Mouse (Mus musculus): ENCODE results near the gene Vwa7. TPM values are rescaled to one million over a fixed set of nuclear protein-coding genes. Genes with fewer than 3 reads are reported as not detected.
A peak's percentile ranks its signal among the peaks of the same experiment; 100 is the strongest.

Gene Vwa7
- polyA plus RNA-seq, 2 experiments from 2014 or later, result 0.12 to 0.14 TPM

DNA sequence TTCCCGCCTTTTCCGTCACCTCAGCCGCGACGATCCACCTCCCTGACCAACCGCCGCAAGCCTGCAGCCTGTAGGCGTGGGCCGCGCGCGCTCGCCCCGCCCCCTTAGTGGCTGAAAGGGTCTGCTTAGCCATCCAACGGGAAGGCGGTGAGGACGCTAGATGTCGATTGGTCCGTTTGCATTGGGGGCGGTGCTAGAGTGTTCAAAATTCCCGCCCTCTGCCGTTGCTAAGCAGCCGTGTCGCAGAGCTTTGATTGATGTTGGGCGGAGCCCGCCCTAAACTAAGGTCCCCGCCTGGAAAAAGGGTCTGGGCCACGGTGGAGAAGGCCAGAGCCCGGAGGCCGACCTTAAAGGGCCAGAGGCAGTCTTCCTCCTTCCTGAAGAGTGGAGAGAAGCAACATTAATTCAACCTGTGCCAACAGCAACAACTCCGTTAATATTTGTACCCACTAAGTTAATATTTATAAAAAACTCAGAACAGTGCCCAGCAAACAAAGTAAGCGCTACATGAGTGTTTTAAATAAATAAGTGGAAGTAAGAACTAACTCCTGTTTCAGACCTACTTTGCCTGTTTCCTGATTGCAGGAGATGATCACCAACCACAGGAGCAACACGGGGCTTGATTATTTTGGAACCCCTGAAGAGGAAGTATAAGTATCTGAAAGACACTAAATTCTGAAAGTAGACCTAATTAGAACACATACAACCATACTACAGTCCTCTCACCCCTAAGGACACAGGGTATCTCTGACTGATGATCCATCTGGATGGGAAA is 30.5 kb downstream of the Vwa7 start, which contains the start of gene Msh5:
Msh5 (minus strand) TSS at position 65 of the 775 bp plus-strand sequence.
- ATAC-seq, result peak; percentile 87

- no peak for ATAC-seq
Observed at GRCm38 (mm10) chr17:35047688-35048087, 31.3 kb downstream of the Vwa7 start.

DNA sequence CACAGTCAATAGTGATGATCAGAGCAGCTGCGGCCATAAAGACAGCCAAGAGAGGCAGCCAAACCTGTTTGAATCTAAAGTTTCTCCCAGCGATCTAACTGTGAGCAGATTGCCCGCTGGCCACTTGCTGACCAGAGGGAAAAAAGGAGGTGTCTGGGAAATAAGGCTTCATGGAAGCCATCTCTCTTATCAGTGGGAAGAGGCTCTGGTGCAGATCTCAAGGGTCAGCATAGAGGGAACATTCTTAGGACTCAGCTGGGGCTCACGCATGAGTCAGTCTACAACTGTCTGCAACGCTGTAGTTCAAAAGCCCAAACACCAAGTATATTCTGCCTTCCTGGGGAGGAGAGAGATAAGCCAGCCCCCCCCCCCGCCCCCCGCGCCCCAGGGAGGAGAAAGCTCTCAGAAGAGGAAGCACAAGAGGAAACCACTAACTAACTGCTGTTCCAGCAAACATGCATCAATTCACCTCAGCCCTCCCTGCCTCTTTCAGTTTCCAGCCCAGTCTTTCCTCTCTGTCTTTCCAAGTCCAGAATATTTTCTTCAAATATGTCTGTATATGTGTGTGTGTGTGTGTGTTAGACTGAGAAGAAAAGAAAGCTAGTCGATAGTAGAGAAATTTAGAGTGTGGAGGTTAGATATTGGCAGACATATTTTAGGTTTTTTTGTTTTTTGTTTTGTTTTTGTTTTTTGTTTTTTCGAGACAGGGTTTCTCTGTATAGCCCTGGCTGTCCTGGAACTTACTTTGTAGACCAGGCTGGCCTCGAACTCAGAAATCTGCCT is 32.0 kb downstream of the Vwa7 start:
- peak; percentile 11 for ATAC-seq

DNA sequence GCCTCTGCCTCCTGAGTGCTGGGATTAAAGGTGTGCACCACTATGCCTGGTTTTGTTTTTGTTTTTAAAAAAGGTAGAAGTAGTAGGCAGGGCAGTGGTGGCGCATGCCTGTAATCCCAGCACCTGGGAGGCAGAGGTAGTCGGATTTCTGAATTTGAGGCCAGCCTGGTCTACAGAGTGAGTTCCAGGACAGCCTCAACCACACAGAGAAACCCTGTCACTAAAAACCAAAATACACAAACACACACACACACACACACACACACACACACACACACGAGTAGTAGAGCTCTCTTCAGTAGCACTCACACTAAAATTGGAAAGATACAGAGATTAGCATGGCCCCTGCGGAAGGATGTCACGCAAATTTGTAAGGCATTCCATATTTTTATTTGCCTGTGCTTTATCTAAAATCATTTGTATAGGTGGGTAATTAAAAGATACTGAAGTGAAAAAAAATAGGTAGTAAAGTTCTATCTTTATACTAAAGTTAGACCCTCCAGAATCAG is 32.6 kb downstream of the Vwa7 start:
- no peak for ATAC-seq

GRCm38 (mm10) chr17:35049561-35050016 is 33.2 kb downstream of the Vwa7 start, which contains the start of gene Clic1:
TSS of gene Clic1 (plus strand) at chr17:35049966.
- no peak for ATAC-seq

GRCm38 (mm10) chr17:35050126-35050750 is 33.9 kb downstream of the Vwa7 start:
- no peak for ATAC-seq

- ATAC-seq, result peak; percentile 88
Observed at GRCm38 (mm10) chr17:35051156-35052086, 35.0 kb downstream of the Vwa7 start.

DNA sequence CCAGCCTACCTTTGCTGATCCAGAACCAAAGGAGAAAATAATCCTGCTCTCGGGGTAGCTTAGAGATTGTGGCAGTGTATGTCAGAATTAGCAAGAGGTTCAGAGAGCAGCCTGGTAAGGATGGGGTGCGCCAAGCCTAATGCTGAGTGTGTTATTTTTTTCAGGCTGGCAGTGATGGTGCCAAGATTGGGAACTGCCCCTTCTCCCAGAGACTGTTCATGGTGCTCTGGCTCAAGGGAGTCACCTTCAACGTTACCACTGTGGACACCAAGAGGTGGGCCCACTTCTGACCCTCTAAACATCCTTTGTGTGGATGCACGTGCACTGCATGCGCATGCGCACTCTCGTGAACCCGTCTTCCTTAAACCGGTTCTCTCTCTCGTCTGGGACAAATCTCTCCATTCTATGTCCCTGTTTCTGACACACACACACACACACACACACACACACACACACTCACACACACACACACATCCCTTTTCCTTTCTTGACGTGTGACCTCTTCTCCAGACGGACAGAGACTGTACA is 36.0 kb downstream of the Vwa7 start:
- no peak for ATAC-seq

DNA sequence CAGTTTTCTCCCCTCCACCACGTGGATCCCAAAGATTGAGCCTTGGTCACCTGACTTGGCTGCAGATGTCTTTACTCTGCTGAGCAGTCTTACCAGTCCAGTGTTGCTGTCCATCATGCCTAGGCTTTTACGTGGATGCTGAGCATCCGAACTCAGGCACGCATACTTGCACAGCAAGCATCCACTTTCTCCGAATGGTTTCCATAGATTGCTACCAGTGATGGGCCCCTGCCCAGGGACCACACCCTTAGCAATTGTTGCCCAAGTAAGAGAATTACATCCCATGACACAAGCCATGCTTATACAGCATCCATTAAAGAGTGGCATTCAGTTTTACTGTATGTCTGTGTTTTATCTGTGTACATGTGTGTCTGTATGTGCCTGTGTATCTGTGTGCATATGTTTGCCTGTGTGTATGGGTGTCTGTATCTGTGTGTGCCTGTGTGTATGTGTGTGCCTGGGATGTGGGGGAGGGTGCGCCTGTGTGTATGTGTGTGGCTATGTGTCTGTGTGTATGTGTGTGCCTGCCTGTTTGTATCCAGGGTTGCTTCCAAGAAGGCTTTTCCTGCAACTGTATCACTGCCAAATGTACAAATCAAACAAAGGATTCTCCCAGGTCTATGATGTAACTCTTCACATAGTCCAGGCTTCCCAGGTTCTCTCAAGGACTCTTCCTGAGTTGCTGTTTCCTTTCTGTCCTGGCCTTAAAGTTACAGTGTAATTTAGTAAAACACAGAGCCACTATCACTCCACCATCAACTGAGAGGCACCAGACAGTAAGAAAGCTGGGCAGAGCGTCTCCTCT is 39.5 kb downstream of the Vwa7 start:
- ATAC-seq, result no peak

- ATAC-seq, result no peak
Observed at GRCm38 (mm10) chr17:35057090-35057489, 40.7 kb downstream of the Vwa7 start.

GRCm38 (mm10) chr17:35058316-35058715 is 41.9 kb downstream of the Vwa7 start:
- no peak for ATAC-seq

- peak; percentile 93 for ATAC-seq
Observed at GRCm38 (mm10) chr17:35058911-35059892, 42.8 kb downstream of the Vwa7 start, which contains the start of gene Ddah2. TSS of gene Ddah2 (plus strand) at chr17:35059035.

DNA sequence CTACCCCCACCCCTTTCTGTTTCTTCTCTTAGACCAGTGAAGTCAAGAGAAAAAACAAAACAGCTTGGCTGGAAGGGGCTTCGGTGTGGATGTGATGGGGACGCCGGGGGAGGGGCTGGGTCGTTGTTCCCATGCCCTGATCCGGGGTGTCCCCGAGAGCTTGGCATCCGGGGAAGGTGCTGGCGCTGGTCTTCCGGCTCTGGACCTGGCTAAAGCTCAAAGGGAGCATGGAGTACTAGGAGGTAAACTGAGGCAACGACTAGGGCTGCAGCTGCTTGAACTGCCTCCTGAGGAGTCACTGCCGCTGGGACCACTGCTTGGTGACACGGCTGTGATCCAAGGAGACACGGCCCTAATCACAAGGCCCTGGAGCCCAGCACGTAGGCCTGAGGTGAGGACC is 43.7 kb downstream of the Vwa7 start:
- ATAC-seq, result no peak

GRCm38 (mm10) chr17:35060737-35061297 is 44.4 kb downstream of the Vwa7 start:
- no peak for ATAC-seq

DNA sequence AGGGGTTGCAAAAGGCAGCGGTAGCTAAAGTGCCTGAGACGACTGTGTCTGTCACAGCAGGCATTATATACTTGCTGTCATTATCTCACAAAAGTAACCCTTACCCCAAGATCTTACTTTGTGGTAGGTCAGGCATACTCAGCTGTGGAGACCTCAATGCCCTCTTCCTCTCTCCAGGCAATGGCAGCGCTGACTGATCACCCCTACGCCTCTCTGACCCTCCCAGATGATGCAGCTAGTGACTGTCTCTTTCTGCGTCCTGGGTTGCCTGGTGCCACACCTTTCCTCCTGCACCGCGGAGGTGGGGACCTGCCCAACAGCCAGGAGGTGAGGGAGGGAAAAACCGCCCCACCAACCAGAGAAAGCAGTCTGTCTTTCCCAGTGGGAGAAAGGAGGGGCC is 44.9 kb downstream of the Vwa7 start:
- ATAC-seq, result no peak

- no peak for ATAC-seq
Observed at GRCm38 (mm10) chr17:35063466-35063865, 47.1 kb downstream of the Vwa7 start.

DNA sequence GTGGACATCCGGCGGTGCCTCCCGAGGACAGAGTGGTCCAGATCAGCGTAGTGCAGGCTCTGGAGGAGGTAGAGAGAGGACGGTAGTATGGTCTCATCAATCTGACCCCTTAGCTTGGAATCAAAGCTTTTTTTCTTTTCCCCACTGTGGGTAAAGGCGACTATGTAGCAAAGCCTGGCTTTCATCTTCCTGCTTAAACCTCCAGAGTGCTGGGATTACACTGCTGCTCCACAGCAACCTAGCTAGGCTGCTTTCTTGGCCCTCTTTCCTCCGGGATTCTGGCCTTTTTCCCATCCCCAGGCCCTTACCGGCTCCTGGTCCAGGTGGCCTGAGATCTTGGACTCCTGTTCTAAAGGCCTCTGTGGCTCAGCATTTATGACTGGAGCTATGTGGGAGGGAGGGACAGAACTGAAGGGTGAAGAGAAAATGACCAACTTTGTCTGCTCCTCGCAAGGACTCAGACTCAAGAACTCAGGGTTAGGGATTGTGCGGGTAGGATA is 48.0 kb downstream of the Vwa7 start:
- ATAC-seq, result no peak

Data from CD4-positive, CD25-positive, alpha-beta regulatory T cell, adult 4 months (primary cell).